Mouse (Mus musculus) thymus, adult 2 months (tissue): ENCODE data around the gene Egfem1. TPM values are rescaled to one million over a fixed set of nuclear protein-coding genes. Genes with fewer than 3 reads are reported as not detected.

ENCODE experiments used
- DNase-seq: peaks from one replicate; pipeline ENCODE4 v3.0.0; 2021
- H3K27ac ChIP-seq: fragments of 200-500 bp; 2 replicates; pipeline ENCODE4 v1.5.1; 2012; ENCODE audit warnings: low read length, control low read depth; ENCODE audit not compliant: control insufficient read depth, insufficient read depth
- H3K27me3 ChIP-seq: fragments of 200-500 bp; 2 replicates; pipeline ENCODE4 v1.6.1; 2012; ENCODE audit warnings: mild to moderate bottlenecking, low read length, moderate library complexity, mixed read lengths; ENCODE audit not compliant: control insufficient read depth, insufficient read depth
- H3K36me3 ChIP-seq: fragments of 200-500 bp; 2 replicates; pipeline ENCODE4 v1.6.1; 2012; ENCODE audit warnings: mild to moderate bottlenecking, low read length, moderate library complexity; ENCODE audit not compliant: control insufficient read depth, insufficient read depth
- H3K4me1 ChIP-seq: fragments of 200-500 bp; replicated peaks from 2 replicates; pipeline ENCODE4 v1.6.1; 2012; ENCODE audit warnings: low read length; ENCODE audit not compliant: control insufficient read depth, insufficient read depth
- H3K4me3 ChIP-seq: fragments of 200-500 bp; 2 replicates; pipeline ENCODE4 v1.5.1; 2012; ENCODE audit warnings: mild to moderate bottlenecking, low read length, control low read depth, moderate library complexity; ENCODE audit not compliant: control insufficient read depth, insufficient read depth
- CTCF ChIP-seq: fragments of 200-500 bp; IDR thresholded peaks from 2 replicates; pipeline ENCODE4 v1.5.1; 2012; ENCODE audit warnings: mild to moderate bottlenecking, control low read depth, low read length, moderate library complexity, borderline replicate concordance; ENCODE audit not compliant: control insufficient read depth, poor library complexity, insufficient read depth; ENCODE audit errors: extremely low read depth
- POLR2A ChIP-seq: fragments of 200-500 bp; IDR thresholded peaks from 2 replicates; pipeline ENCODE4 v1.6.1; 2012; ENCODE audit warnings: mild to moderate bottlenecking, low read length, control low read depth, moderate library complexity; ENCODE audit not compliant: control insufficient read depth, poor library complexity, insufficient read depth; ENCODE audit errors: extremely low read depth
- WGBS: fragments of 180-500 bp; shearing (Covaris S2); methylation state at CpG from one replicate; pipeline ENCODE4 v1.1.7; 2018; 5-methylcytosine and 5-hydroxymethylcytosine counted together
- polyA plus RNA-seq: library from polyadenylated mRNA; depleted of rRNA; stranded (reverse); fragments of >200 nt; gene quantifications from 2 replicates; pipeline ENCODE4 v1.2.3, GENCODE M21; 2012

The Egfem1 gene
- polyA plus RNA-seq, 1 experiment, result not detected

DNA sequence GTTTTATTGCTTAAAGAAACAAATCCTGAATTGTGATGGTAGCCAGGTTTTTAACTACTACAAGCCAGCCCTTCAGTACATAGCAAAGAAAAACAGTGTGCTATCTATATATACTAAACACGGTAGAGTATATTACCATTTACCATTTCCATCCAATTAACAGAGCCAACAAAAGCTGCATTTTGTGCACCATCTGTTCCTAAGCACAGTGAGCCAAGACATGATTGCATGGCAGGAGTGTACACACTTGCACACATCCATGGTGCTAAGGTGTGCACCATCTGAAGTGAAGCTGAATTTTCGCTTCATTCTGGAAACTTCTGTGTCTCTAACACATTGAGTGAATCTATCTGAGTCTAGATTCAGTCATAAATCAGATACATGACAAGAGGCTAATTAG lies 585.0 kb downstream of the Egfem1 start:
- Histone ChIP-seq H3K36me3 (no peaks in the 10 kb centered on the region), H3K4me1 (no peaks in the 10 kb centered on the region), H3K27ac (no peak overlapping the region), H3K27me3 (no peaks in the 10 kb centered on the region), H3K4me3 (no peak overlapping the region)
- 89% methylated on average over 2 of the region's 2 CpGs for WGBS
- DNase-seq, result no peak
- no peak for TF ChIP-seq POLR2A
- TF ChIP-seq CTCF, result no peak

DNA sequence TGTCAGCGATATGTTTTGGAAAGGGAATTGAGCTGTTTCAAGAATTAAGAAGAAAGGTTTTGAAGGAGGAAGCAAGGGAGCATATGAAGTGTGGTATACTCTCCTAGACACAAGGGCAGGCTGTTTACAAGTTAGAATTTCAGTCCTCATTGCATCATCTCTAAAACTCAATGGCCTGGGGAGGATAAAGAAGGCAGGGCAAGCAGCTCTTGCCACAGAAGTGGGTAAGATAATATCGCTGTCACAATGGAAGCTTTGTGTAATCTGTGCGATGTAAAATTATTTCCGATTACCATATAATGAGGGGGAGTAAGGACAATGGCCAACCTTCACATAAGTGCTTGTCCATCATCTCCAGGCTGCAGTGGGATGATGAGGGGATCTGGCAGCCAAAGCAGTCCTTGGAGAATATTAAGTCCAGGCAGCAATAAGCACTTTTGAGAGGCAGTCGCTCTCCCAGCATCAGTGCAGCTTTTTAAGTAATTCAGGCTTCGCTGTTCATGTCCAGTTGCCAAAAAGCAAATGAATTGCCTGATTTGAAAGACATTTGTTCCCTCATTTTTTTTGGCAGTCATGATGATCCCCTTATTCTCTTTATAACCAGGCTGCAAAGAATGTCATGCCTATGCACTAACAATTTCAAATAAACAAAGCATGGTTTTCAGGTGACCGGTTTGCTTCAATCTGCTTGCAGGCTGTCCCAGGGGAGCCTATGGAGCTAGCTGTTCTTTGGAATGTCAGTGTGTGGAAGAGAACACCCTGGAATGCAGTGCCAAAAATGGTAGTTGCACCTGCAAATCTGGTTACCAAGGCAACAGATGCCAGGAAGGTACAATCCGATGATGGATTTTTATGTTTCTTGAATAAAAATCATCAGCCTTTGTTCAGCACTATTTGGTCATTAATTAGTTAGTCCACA lies 607.8 kb downstream of the Egfem1 start:
- WGBS, result 94% methylated on average over 8 of the region's 8 CpGs
- no peak for DNase-seq
- no peaks in the 10 kb centered on the region for H3K4me1 ChIP-seq
- H3K27me3 ChIP-seq, result no peaks in the 10 kb centered on the region
- H3K27ac ChIP-seq, result no peak overlapping the region
- no peak for TF ChIP-seq CTCF
- H3K4me3 ChIP-seq, result no peak overlapping the region
- H3K36me3 ChIP-seq, result no peaks in the 10 kb centered on the region

DNA sequence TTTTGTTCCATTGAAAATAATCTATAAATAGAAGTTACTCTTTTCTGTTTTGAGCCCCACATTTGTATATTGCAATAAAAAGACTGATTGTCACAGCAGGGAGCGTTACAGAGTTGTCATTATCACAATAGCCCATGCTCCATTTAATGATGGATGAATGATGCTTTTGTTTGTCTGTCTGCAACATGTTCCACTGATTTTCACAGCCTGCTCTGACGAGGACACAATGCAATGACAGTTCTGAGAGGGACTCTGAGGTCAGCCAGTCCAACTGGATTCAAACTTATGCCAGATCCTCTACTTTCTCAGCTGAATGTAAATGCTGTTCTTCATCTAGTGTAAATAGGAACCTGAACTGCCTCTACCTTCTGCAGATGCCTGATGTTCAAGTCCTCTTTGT lies 619.3 kb downstream of the Egfem1 start:
- Histone ChIP-seq H3K4me1 (no peaks in the 10 kb centered on the region), H3K27me3 (no peaks in the 10 kb centered on the region), H3K4me3 (no peak overlapping the region), H3K27ac (no peak overlapping the region), H3K36me3 (no peaks in the 10 kb centered on the region)
- TF ChIP-seq POLR2A (no peak), CTCF (no peak)
- no peak for DNase-seq
- WGBS, result 65% methylated on average over 2 of the region's 2 CpGs

DNA sequence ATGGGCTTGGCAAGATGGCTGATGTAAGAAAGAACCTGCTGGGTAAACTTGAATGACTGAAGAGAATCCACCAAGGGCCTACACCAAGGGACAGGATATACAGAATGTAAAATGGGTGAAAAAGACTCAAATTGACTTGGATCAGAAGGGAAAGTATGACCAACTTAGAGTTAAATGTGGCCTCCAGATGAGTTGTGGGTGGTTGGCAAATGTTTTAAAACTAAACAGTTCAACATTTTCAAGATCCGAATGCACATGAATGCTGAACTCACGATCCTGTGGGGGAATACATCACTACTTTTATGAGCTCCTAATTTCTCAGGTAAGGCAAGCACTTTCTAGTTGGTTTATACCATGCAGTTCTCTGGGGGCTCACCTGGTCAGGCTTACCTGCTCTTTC lies 625.0 kb downstream of the Egfem1 start:
- H3K4me3 ChIP-seq, result no peak overlapping the region
- DNase-seq, result no peak
- 94% methylated on average over 2 of the region's 2 CpGs for WGBS
- no peak for TF ChIP-seq CTCF
- no peak for TF ChIP-seq POLR2A
- H3K27ac ChIP-seq, result no peak overlapping the region
- no peaks in the 10 kb centered on the region for H3K27me3 ChIP-seq
- H3K36me3 ChIP-seq, result no peaks in the 10 kb centered on the region
- H3K4me1 ChIP-seq, result no peaks in the 10 kb centered on the region

DNA sequence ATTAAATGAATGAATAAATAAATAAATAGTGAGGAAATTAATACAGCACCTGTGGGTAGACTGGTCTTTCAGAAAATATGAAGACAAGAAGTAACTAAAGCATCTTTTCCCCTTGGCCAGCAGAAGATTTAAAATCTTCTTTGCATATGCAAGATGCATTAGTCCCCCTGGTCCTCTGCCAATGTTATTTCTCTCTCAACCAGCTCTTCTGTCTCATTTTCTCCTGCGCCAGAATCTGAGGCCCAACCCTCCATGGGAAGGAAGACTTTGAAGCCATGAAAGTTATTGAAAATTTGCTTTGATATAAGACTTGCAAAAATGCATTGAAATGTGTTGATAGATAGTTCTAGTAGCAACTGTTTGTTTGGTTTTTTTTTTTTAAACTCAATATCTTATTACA lies 625.6 kb downstream of the Egfem1 start:
- TF ChIP-seq CTCF (no peak), POLR2A (no peak)
- Histone ChIP-seq H3K27me3 (no peaks in the 10 kb centered on the region), H3K27ac (no peak overlapping the region), H3K36me3 (no peaks in the 10 kb centered on the region), H3K4me3 (no peak overlapping the region), H3K4me1 (no peaks in the 10 kb centered on the region)
- WGBS, result 93% methylated on average over 1 of the region's 1 CpGs
- DNase-seq, result no peak

DNA sequence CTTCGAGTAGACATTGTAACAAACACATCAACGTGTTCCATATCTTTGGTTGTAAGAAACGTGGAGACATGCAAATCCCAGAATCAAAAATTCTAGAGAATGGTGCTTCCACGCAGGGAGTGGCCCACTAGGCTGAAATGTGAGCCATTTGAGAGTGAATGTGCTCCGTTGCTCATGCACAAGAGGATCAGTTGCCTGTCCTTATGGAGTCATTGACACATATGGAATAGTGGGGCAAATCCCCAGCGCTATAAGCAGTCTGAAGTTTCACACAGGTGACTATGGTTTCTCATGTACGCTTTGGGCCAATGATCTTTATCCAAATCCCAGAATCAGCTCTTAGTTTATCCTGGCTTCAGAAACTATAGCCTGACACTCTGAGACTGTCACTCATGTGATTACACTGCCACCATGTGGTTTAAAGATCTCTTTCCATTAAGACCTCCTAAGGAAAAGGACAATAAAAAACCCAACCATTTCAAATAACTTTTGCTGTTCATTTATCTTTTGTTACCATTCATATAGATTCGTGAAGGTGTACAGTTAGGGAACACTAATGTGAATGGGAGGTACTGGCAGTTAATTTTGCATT lies 644.6 kb downstream of the Egfem1 start:
- Histone ChIP-seq H3K27ac (no peak overlapping the region), H3K4me3 (no peak overlapping the region), H3K36me3 (no peaks in the 10 kb centered on the region), H3K4me1 (no peaks in the 10 kb centered on the region), H3K27me3 (no peaks in the 10 kb centered on the region)
- DNase-seq, result no peak
- 71% methylated on average over 8 of the region's 8 CpGs for WGBS
- TF ChIP-seq CTCF, result no peak
- TF ChIP-seq POLR2A, result no peak
